Mouse (Mus musculus) B cell, adult 2 months (primary cell): ENCODE results near the gene Rab3gap2.

Experiments
- DNase-seq, 2 experiments: peaks; one replicate each; pipeline ENCODE4 v3.0.0; 2022

Rab3gap2 gene

GRCm38 (mm10) chr1:185227766-185228165 lies 23.8 kb downstream of the Rab3gap2 start:
- no peak for DNase-seq

GRCm38 (mm10) chr1:185229406-185230201 lies 25.7 kb downstream of the Rab3gap2 start:
- no peak for DNase-seq

GRCm38 (mm10) chr1:185235837-185236236 lies 31.9 kb downstream of the Rab3gap2 start:
- DNase-seq, result no peak

GRCm38 (mm10) chr1:185236530-185236929 lies 32.6 kb downstream of the Rab3gap2 start:
- DNase-seq, result peak; percentile 25 to 30

- DNase-seq, result no peak
Measured at GRCm38 (mm10) chr1:185243013-185243412, 39.1 kb downstream of the Rab3gap2 start.

- no peak for DNase-seq
Measured at GRCm38 (mm10) chr1:185245456-185245855, 41.5 kb downstream of the Rab3gap2 start.

- DNase-seq, result no peak
Measured at GRCm38 (mm10) chr1:185247429-185248085, 43.6 kb downstream of the Rab3gap2 start.

- no peak for DNase-seq
Measured at GRCm38 (mm10) chr1:185248728-185249127, 44.8 kb downstream of the Rab3gap2 start.

- DNase-seq, result no peak
Measured at GRCm38 (mm10) chr1:185252351-185252750, 48.4 kb downstream of the Rab3gap2 start.

GRCm38 (mm10) chr1:185253140-185253892 lies 49.4 kb downstream of the Rab3gap2 start:
- DNase-seq, result no peak

- no peak for DNase-seq
Measured at GRCm38 (mm10) chr1:185255336-185255735, 51.4 kb downstream of the Rab3gap2 start.

GRCm38 (mm10) chr1:185256753-185257152 lies 52.8 kb downstream of the Rab3gap2 start:
- DNase-seq, result no peak

GRCm38 (mm10) chr1:185262565-185262964 lies 58.6 kb downstream of the Rab3gap2 start:
- DNase-seq, result peak; percentile 8 to 15

- no peak for DNase-seq
Measured at GRCm38 (mm10) chr1:185268675-185269074, 64.8 kb downstream of the Rab3gap2 start.

GRCm38 (mm10) chr1:185270403-185271097 lies 66.6 kb downstream of the Rab3gap2 start:
- DNase-seq, result no peak

GRCm38 (mm10) chr1:185271373-185271772 lies 67.5 kb downstream of the Rab3gap2 start:
- DNase-seq, result no peak

GRCm38 (mm10) chr1:185274819-185275545 lies 71.1 kb downstream of the Rab3gap2 start:
- DNase-seq, result no peak

GRCm38 (mm10) chr1:185275976-185276375 lies 72.1 kb downstream of the Rab3gap2 start:
- DNase-seq, result no peak

- no peak for DNase-seq
Measured at GRCm38 (mm10) chr1:185277022-185277421, 73.1 kb downstream of the Rab3gap2 start.

GRCm38 (mm10) chr1:185279288-185279687 lies 75.4 kb downstream of the Rab3gap2 start:
- DNase-seq, result no peak

- no peak for DNase-seq
Measured at GRCm38 (mm10) chr1:185280616-185281015, 76.7 kb downstream of the Rab3gap2 start.

- no peak for DNase-seq
Measured at GRCm38 (mm10) chr1:185282846-185283245, 78.9 kb downstream of the Rab3gap2 start.
